Mouse (Mus musculus): ENCODE data around the gene Gtf2ird2.

Gene Gtf2ird2

DNA sequence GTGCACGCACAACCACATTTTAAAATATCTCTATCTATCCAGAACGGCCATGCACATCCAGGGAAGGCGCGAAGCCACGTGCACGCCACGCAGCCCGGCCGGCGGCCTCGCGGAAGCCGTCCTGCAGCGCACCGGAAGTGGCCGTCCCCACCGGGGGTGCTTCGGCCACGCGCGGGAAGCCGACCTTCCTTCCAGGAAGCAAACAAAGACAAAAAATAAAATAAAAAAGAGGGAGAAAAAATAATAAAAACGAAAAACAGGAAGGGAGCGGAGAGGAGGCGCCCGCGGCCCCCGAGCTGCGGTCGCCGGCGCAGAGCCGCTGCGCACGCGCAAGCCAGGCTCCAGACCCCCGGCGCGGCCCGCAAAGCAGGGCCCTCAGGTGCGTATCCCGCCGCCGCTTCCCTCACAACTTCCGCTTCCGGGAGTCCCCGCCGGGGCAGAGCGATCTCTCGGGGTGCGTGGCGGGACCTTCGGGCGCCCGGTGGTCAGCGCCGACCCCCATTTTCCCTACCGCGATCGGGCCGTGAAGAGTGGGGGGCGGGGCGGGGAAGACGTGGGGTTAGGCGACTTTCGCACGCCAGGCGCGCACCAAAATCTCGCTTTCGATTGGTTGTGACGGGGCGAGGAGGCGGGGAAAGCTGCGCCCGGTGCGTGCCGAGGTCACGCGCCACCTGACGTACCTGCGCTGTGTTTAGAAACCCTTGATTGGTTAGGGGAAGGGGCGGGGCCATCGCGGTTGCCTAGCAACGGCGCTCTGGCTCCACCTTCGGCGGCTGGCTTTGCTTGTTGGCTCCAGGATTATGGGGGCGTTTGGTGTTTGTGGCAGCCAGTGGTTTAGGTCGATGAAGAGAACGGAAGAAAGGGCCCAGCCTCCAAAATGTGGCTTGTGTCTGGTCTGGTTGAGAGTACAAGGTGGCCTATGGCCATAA is at the start of gene Gtf2ird2:
Gene Gtf2ird2 (plus strand): TSS at position 140 of the 929 bp plus-strand sequence.
- DNase-seq, result peak; percentile 98

GRCm38 (mm10) chr5:134136022-134136421 is 47.8 kb upstream of the Gtf2ird2 start:
- DNase-seq, result no peak

- DNase-seq, result no peak
Measured at GRCm38 (mm10) chr5:134137933-134138332, 45.9 kb upstream of the Gtf2ird2 start.

DNA sequence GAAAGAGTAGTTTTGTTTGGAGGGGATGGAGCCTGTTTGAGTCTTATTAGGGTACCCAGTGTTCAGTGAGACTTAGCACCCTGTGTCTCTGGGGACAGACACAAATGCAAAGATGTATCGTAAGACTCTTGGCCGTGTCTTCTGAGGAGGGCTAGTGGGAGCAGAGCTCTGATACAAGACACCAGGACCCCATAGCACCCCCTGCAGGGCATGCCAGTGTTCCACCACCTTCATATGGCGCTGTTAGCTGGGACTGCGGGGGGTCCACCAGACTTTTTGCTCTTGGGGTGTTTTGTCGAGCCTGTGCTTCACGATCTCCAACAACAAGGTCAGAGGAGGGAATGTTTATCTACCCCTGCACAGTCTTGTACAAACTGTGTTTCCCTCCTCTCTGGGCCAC is 44.4 kb upstream of the Gtf2ird2 start:
- no peak for DNase-seq

- DNase-seq, result no peak
Measured at GRCm38 (mm10) chr5:134141236-134141635, 42.6 kb upstream of the Gtf2ird2 start.

- no peak for DNase-seq
Measured at GRCm38 (mm10) chr5:134142381-134142780, 41.4 kb upstream of the Gtf2ird2 start.

DNA sequence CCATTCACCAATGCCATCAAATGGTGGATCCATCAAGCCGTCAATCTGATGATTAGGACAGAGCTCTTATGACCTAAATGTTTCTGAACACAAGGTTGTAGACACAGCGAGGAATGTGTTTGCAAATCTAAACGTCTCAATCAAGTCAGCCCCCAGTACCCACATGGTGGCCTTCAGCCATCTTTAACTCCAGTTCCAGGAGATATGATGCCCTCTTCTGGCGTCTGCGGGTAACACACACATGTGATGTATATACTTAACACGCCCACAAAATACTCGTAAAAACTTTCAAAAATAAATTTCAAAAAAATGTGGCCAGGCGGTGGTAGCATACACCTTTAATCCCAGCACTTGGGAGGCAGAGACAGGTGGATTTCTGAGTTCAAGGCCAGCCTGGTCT is 38.8 kb upstream of the Gtf2ird2 start:
- no peak for DNase-seq

GRCm38 (mm10) chr5:134147194-134147753 is 36.5 kb upstream of the Gtf2ird2 start:
- no peak for DNase-seq

DNA sequence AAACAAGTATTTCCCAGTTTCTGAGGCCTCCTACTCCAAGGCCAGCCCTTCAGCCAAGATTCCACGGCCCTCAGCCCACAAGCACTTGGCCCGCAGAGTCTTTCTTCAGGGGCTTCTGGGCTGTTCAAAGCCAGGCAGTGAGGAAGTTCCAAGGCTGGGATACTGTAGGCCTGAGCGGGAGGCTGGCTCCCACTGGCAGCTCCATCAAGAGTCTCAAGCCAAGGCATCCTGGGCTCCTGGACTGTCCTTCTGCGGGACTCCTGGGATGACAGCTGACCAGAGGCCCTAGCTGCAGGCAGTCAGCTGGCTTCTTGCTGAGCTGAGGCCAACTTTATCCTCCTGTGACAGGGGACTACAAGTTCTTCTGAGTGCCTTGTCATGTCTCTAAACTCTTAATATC is 35.7 kb upstream of the Gtf2ird2 start:
- no peak for DNase-seq

- DNase-seq, result no peak
Measured at GRCm38 (mm10) chr5:134151895-134152294, 31.9 kb upstream of the Gtf2ird2 start.

DNA sequence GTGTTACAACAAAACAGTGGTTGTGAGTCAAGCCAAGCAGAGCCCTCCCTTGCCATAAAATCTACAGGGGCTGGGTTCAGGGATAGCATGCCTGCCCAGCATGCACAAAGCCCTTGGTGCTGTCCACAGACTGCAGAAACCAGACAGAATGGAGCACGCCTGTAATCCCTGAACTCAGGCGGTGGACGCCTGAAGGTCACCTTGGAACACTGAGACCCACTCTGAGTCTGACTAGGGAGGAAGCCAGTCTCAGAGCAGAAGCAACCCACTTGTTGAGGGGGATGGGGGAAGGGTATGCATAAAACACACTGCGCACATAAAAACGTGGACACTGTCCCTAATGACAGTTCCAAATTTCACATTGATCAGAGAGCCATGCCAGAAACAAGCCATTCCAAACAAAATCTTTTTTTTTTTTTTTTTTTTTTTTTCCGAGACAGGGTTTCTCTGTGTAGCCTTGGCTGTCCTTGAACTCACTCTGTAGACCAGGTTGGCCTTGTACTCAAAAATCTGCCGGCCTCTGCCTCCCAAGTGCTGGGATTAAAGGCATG is 27.8 kb upstream of the Gtf2ird2 start:
- no peak for DNase-seq

GRCm38 (mm10) chr5:134164688-134165087 is 19.1 kb upstream of the Gtf2ird2 start:
- no peak for DNase-seq

DNA sequence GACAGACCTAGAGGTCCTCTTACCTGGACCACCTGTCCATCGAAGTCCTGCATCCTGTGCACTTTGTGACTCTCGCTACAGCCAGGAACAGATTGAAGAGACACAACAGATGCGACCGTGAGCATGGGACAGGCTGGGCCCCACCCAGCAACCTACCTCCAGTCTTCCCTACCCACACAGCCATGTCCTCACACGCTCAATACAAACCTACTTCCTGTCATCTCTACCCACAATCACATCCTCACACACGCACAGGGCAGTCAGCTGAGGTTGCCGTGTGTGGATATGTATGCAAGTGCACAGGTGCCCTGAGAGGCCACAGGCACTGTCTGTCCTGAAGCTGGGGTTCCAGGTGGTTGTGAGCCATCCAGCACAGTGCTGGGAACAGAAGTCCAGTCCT is 17.2 kb upstream of the Gtf2ird2 start:
- no peak for DNase-seq

GRCm38 (mm10) chr5:134168033-134168432 is 15.8 kb upstream of the Gtf2ird2 start:
- no peak for DNase-seq

- DNase-seq, result no peak
Measured at GRCm38 (mm10) chr5:134169231-134169630, 14.6 kb upstream of the Gtf2ird2 start.

DNA sequence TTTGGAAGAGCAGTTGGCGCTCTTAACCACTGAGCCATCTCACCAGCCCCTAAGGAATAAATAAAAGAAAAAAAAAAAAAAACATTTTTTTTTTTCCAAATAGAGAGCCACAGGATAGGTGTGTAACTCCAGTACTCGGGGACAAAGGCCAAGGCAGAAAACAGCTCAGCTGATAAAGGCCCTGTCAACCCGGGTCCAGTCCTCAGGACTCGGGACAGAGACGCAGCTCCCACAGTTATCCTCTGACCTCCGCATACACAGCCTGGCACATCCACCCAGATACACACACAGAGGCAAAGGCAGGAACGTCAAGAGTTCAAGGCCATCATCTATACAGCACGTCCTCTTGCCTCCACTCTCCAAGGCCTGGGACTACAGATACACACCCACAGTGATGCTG is 13.7 kb upstream of the Gtf2ird2 start:
- no peak for DNase-seq

GRCm38 (mm10) chr5:134173206-134173605 is 10.6 kb upstream of the Gtf2ird2 start:
- peak; percentile 55 for DNase-seq

GRCm38 (mm10) chr5:134175696-134176095 is 8.1 kb upstream of the Gtf2ird2 start:
- DNase-seq, result peak; percentile 32

- peak; percentile 94 for DNase-seq
Measured at GRCm38 (mm10) chr5:134176169-134176881, 7.5 kb upstream of the Gtf2ird2 start, which contains the start of gene Rcc1l. Gene Rcc1l (minus strand): TSS chr5:134176774.

DNA sequence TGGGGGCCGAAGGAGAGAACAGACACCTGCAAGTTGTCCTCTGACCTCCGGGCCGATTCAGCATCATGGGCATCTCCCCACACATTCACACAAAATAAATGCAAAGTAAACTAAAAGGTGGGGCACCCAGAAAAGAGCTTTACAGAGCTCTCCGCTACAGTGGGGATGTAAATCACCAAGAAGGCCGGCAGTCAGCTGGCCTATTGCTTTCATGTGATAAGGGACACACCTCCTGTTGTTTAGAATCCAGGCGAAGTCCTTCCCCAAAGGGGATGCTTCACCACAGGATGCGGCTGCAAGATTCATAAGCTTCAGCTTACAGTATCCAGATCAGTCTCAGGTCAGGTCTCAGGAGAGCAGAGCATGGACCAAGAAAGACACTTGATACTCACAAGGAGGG is 5.3 kb upstream of the Gtf2ird2 start:
- DNase-seq, result no peak

- peak; percentile 88 for DNase-seq
Measured at GRCm38 (mm10) chr5:134179871-134180270, 3.9 kb upstream of the Gtf2ird2 start.

DNA sequence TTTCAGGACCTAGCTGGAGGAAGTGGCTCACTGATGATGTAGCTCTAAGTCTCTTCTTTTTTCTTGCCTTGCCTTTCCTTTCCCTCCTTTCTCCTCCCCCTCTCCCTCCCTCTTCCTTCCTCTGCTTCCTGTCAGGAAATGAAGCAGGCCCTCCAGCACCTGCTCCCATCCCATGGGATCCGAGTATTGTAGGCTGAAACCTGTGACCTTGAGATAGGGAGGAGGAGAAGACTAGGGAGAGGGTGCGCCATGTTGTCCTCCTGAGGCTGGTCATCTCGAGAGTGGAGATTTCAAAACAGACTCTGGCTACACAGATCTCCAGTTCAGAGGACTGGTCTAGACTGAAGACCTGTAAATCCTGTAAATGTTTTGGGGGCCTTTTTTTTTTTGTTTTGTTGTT is 1.6 kb upstream of the Gtf2ird2 start:
- no peak for DNase-seq

- no peak for DNase-seq
Measured at GRCm38 (mm10) chr5:134182735-134183134, 1.1 kb upstream of the Gtf2ird2 start.

Measured in embryo, embryonic 11 days (tissue).